Mouse (Mus musculus) heart, postnatal 0 days (tissue): ENCODE measurements around the gene Cachd1. TPM values are rescaled to one million over a fixed set of nuclear protein-coding genes. Genes with fewer than 3 reads are reported as not detected.

Experiments used
- ATAC-seq: fragments of 200-750 bp; cut with Nextera tagmentation; 2 replicates; pipeline ENCODE4 v1.8.0; 2017; ENCODE audit warnings: low read depth, moderate number of reproducible peaks, moderate library complexity; ENCODE audit not compliant: insufficient read depth
- DNase-seq: peaks from one replicate; pipeline ENCODE4 v3.0.0-alpha.2; 2016; ENCODE audit warnings: low spot score
- H3K27ac ChIP-seq: fragments of 300-500 bp; sonication (generic); 2 replicates; pipeline ENCODE4 v1.5.1; 2014; ENCODE audit warnings: low read depth, mild to moderate bottlenecking
- H3K27me3 ChIP-seq: fragments of 300-500 bp; sonication (generic); 2 replicates; pipeline ENCODE4 v1.6.1; 2014; ENCODE audit warnings: low read length, mixed read lengths; ENCODE audit not compliant: control insufficient read depth, insufficient read depth
- H3K36me3 ChIP-seq: fragments of 300-500 bp; sonication (generic); replicated peaks from 2 replicates; pipeline ENCODE4 v1.6.1; 2014; ENCODE audit warnings: low read length, mixed read lengths; ENCODE audit not compliant: control insufficient read depth, insufficient read depth
- H3K4me1 ChIP-seq: fragments of 300-500 bp; sonication (generic); 2 replicates; pipeline ENCODE4 v1.6.1; 2014; ENCODE audit warnings: antibody characterized with exemption; ENCODE audit not compliant: control insufficient read depth, insufficient read depth
- H3K4me2 ChIP-seq: fragments of 300-500 bp; sonication (generic); 2 replicates; pipeline ENCODE4 v1.6.1; 2014; ENCODE audit warnings: low read depth, mild to moderate bottlenecking, low read length, moderate library complexity
- H3K4me3 ChIP-seq: fragments of 300-500 bp; sonication (generic); 2 replicates; pipeline ENCODE4 v1.5.1; 2014; ENCODE audit warnings: low read depth, low read length
- H3K9ac ChIP-seq: fragments of 300-500 bp; sonication (generic); replicated peaks from 2 replicates; pipeline ENCODE4 v1.6.1; 2014; ENCODE audit warnings: low read depth, low read length, mixed read lengths
- H3K9me3 ChIP-seq: fragments of 300-500 bp; sonication (generic); replicated peaks from 2 replicates; pipeline ENCODE4 v1.6.1; 2016; ENCODE audit warnings: low read length; ENCODE audit not compliant: control insufficient read depth
- CTCF ChIP-seq: IDR thresholded peaks from 2 replicates; pipeline ENCODE4 v1.5.1; 2016; ENCODE audit warnings: antibody characterized with exemption, control low read depth, low read depth
- EP300 ChIP-seq: IDR thresholded peaks from 2 replicates; pipeline ENCODE4 v1.6.1; 2016; ENCODE audit warnings: antibody characterized with exemption, low read depth
- WGBS: fragments of 180-500 bp; shearing (Covaris S2); extraction: QIAGEN DNeasy Blood & Tissue Kit; methylation state at CpG from one replicate; pipeline ENCODE4 v1.1.7; 2014; 5-methylcytosine and 5-hydroxymethylcytosine counted together
- polyA plus RNA-seq: library from polyadenylated mRNA; unstranded; fragments of >200 nt; fragmentation: Nextera tagmentation; extraction: Ambion mirVana; gene quantifications from 2 replicates; pipeline ENCODE4 v1.2.1, GENCODE M21; 2015
- total RNA-seq: library from RNA; depleted of rRNA; stranded (reverse); fragments of >200 nt; gene quantifications from 2 replicates; pipeline ENCODE4 v1.2.3, GENCODE M21; 2014; ENCODE audit warnings: low replicate concordance

Cachd1 gene
- total and polyA plus RNA-seq, 2 experiments from 2014 or later, result 3.1 to 11.3 TPM

DNA sequence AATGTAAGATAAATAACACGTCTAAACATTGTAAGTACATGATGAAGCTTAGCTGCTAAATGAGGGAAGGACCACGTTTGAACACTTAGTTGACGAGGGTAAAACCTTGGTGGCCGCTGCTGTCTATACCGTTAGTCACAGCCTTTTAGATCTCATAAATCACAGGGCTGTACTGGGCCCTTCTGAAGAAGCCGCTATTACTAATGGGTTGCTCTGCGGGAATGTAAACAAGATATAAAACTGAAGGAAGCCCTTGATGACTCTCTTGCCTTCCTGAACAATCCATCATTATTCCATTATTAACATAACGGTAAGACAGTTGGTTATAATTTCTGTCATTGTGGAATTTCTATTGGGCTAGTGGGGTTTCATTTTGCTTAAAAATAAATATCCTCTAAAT, 102.9 kb downstream of the Cachd1 start:
- Histone ChIP-seq H3K4me2 (no peak overlapping the region), H3K4me1 (peaks cover 11% of the 10 kb centered on the region), H3K4me3 (no peak overlapping the region), H3K36me3 (no peaks in the 10 kb centered on the region), H3K27me3 (no peaks in the 10 kb centered on the region), H3K27ac (peak overlapping the region; percentile 71), H3K9ac (no peak overlapping the region), H3K9me3 (no peaks in the 10 kb centered on the region)
- TF ChIP-seq EP300, result no peak
- no peak for TF ChIP-seq CTCF
- ATAC-seq, result no peak
- DNase-seq, result no peak
- 81% methylated on average over 8 of the region's 8 CpGs for WGBS

DNA sequence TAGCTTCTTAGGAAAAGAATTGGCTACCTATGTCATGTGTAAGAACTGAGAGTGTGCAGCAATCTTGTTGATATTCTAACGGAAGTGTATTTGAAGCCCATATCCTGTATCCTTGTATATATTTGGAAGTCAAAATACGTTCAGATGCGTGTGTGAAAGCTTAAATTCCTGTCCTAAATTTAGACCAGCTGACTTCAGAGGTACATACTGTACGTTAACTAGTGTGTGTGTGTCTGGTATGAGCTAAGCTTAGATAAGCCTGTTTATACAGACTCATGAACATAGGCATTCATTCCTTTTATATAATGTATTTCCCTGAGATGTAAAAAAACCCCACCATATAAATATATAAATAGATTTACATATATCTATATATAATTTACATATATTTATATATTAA, 103.6 kb downstream of the Cachd1 start:
- Histone ChIP-seq H3K4me1 (peaks cover 11% of the 10 kb centered on the region), H3K4me3 (no peak overlapping the region), H3K36me3 (no peaks in the 10 kb centered on the region), H3K27ac (peak overlapping the region; percentile 71), H3K9me3 (no peaks in the 10 kb centered on the region), H3K4me2 (no peak overlapping the region), H3K27me3 (no peaks in the 10 kb centered on the region), H3K9ac (no peak overlapping the region)
- TF ChIP-seq EP300, result 0 out of 2 replicates have a peak, but pooled peaks have one; percentile 28
- TF ChIP-seq CTCF, result no peak
- ATAC-seq (peak; percentile 81), DNase-seq (peak; percentile 51)
- 10% methylated on average over 4 of the region's 4 CpGs for WGBS

DNA sequence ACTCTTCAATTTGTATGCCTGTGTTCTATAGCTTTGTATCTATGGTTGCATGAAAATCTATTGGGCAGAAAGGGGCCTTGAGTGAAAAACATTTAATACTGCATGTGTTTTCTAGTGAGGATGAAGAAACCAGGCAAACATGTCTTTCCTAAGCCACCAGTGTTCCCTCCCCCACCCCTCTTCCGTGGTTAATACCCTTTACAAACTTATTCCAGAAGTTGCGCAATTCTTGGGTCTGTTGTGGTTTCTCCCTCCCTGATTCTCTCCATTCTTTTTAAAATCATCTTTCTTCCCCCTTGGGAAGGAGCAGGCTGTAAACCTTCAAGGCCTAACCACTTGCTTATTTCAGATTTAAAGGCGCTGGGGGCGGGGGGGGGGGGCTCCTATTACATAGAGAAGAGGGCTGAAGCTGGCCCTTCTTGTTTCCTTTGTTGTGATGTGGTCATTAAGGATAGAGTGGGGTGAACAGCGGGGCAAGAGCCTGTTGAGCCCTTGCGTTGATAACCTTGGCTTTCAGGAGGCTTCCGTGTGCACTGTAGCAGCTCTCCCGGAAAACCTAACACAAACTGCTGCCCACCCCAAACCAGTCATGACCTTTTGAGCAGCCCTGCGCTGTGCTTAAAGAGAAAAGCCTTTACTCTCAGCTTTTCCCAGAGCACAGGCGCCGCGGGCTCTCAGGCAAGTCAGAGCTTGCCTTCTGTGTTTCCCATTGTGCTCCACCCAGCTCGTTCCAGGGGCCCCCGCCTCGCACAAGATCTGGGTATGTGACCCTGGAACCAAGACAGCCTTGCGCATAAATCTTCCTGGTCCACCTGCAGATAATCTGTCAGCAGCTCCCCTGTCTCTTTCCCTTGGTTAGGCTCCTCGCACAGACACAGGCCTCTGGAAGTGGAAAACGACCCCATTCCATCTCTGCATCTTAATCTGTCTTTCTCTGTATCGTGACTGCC, 109.6 kb downstream of the Cachd1 start:
- no peak for DNase-seq
- peak overlapping the region; percentile 43 for H3K9ac ChIP-seq
- no peak for TF ChIP-seq EP300
- peak overlapping the region; percentile 73 for H3K27ac ChIP-seq
- ATAC-seq, result peak; percentile 24; the same call in 1 of the 2 replicates
- peaks cover 18% of the 10 kb centered on the region; the same call in 1 of the 2 replicates for H3K4me1 ChIP-seq
- H3K4me3 ChIP-seq, result no peak overlapping the region
- H3K9me3 ChIP-seq, result no peaks in the 10 kb centered on the region
- 25% methylated on average over 19 of the region's 19 CpGs for WGBS
- no peaks in the 10 kb centered on the region for H3K27me3 ChIP-seq
- H3K4me2 ChIP-seq, result peak overlapping the region; percentile 17; the same call in 1 of the 2 replicates
- no peaks in the 10 kb centered on the region for H3K36me3 ChIP-seq

DNA sequence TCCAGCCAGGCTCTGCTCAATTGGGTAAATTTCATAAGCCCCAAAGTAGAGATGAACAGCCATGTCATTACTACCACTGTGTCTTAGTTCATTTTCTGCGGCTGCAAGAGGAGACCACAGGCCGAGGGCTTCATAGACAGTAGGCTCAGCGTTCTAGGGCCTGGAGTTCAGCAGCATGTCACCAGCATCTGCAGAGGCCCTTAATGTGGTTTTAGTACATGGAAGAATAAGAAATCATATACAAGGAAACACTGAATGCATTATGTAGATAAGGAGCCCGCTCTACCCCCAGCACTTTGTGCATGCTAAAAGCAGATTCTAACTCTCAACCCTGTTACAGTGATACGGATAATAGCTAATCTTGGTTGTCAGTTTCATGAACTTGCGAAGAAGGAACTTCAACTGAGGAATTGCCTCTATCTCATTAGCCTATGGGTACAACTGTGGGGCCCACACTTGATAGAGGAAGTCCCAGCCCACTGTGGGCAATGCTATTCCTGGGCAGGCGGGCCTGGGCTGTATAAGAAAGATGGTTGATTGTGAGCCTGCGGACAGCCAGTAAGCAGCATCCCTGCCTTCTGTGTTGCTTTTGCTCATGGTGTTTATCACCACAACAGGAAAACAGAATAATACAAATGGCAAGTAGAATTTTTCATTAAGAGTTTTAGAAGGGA, 110.4 kb downstream of the Cachd1 start:
- 59% methylated on average over 8 of the region's 8 CpGs for WGBS
- H3K27ac ChIP-seq, result peak overlapping the region; percentile 73
- no peak for ATAC-seq

DNA sequence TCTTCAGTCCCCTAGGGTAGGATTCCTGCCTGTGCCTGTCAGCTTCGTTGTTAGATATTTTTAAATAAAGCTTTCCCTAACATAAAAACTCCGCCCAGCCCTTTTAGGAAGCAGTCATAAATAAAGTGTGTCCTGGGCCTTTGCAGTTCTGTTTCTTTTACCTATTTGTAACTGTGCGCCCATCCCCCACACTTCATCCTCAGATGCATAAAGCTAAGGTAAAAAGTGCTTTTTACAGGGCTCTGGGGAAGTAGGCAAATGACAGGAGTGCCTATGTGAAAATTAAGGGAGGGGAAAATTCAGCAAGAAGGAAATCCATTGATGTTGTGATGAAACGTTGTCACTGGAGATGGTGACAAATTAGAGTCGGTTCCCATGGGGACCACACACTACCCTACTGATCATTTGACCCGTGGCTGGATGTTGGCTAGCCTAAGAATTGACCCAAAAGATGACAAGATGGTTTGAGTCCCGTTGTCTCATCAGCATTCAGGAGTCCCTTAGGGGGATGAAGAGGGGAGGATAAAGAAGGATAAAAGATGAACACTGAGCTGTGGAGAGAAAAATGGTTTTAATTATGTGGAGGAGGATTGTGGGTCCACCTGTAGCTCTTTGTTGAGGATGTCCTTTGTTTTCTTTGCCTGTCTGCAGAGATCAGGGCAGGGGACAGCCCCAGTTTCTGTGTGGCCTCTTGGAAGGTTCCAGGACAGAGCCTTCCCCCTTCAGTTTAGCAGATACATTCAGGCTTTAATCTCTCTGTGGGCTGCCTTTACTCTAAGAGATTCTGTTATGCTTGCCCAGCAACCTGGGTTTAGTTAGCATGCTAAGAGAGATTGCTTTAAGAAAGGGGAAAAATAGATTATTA, 113.9 kb downstream of the Cachd1 start:
- Histone ChIP-seq H3K36me3 (no peaks in the 10 kb centered on the region), H3K27me3 (no peaks in the 10 kb centered on the region), H3K9ac (no peak overlapping the region), H3K9me3 (no peaks in the 10 kb centered on the region), H3K4me3 (no peak overlapping the region), H3K4me1 (peaks cover 31% of the 10 kb centered on the region; the same call in 1 of the 2 replicates), H3K4me2 (no peak overlapping the region), H3K27ac (no peak overlapping the region)
- 69% methylated on average over 7 of the region's 7 CpGs for WGBS
- DNase-seq, result no peak
- no peak for ATAC-seq
- TF ChIP-seq CTCF, result no peak

More for the DNA sequence above, 110.4 kb downstream of the Cachd1 start:
- Histone ChIP-seq H3K27me3 (no peaks in the 10 kb centered on the region), H3K9ac (peak overlapping the region; percentile 43), H3K9me3 (no peaks in the 10 kb centered on the region), H3K4me3 (no peak overlapping the region), H3K36me3 (no peaks in the 10 kb centered on the region), H3K4me2 (no peak overlapping the region), H3K4me1 (peaks cover 18% of the 10 kb centered on the region; the same call in 1 of the 2 replicates)
- no peak for DNase-seq
- no peak for TF ChIP-seq EP300
- no peak for TF ChIP-seq CTCF
